Mouse (Mus musculus): ENCODE results near the gene Atg9a. TPM values are rescaled to one million over a fixed set of nuclear protein-coding genes. Genes with fewer than 3 reads are reported as not detected.
A peak's percentile ranks its signal among the peaks of the same experiment; 100 is the strongest.

Atg9a gene
- polyA plus RNA-seq, 1 experiment from 2014 or later: 48.8 TPM

GRCm38 (mm10) chr1:75229158-75229557, 37.2 kb upstream of the Atg9a start:
- 71% methylated on average over 4 of the region's 4 CpGs for WGBS
- Histone ChIP-seq H3K27me3 (replicated peaks; ENCODE audit: control insufficient read depth, insufficient read depth, low read length) (no peaks in the 10 kb centered on the region), H3K4me3 (replicated peaks; ENCODE audit: low read length) (no peak overlapping the region), H3K4me1 (replicated peaks; ENCODE audit: control insufficient read depth, insufficient read depth, low read length) (no peaks in the 10 kb centered on the region), H3K27ac (ENCODE audit: low read length) (no peak overlapping the region), H3K36me3 (ENCODE audit: control insufficient read depth, insufficient read depth) (no peaks in the 10 kb centered on the region), H3K4me2 (ENCODE audit: low read length) (no peak overlapping the region), H3K9me3 (ENCODE audit: control insufficient read depth, low read length) (no peaks in the 10 kb centered on the region), H3K9ac (replicated peaks; ENCODE audit: low read depth, low read length) (no peak overlapping the region)
- ATAC-seq: no peak

DNA sequence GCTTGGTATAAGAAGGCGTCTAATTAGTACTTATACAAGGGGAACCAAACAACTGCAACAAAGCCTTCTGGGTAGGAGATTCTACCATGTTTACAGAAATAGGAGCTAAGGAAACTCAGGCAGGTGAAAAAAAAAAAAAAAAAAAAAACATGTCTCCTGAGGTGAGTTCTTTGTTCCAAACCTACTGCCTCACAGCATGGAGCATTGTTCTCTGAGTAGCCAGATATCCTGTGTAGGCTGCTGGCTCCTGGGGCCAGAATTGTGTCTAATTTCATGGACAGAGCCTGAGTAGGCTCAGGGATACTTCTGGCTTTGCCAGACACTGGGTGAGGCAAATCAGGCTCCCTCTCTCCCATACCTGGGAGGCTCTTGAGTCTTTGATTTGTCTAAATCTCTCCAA, 35.7 kb upstream of the Atg9a start:
- 74% methylated on average over 1 of the region's 1 CpGs for WGBS

DNA sequence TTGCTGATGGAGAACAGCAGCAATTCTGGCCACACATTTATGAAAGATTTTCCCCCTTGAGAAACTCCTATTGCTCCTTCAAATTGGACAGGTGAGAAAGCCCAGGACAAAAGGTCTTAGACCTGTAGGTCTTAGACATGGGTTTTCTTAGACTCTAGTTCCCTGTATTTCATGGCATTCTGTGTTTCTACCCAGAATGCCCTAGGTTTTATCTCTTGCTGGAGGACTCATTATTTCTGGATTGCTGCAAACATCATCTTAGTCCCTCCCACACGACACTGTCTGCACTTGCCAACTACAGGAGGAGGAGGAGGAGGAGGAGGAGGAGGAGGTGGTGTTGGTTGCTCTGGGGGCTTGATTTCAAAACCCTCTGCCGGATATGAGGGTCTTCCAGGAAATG, 34.1 kb upstream of the Atg9a start:
- 65% methylated on average over 2 of the region's 2 CpGs for WGBS

More for the DNA sequence above, 35.7 kb upstream of the Atg9a start:
- Histone ChIP-seq H3K4me1 (replicated peaks; ENCODE audit: control insufficient read depth, insufficient read depth, low read length) (no peaks in the 10 kb centered on the region), H3K27ac (ENCODE audit: low read length) (no peak overlapping the region), H3K9me3 (ENCODE audit: control insufficient read depth, low read length) (no peaks in the 10 kb centered on the region), H3K9ac (replicated peaks; ENCODE audit: low read depth, low read length) (no peak overlapping the region), H3K36me3 (ENCODE audit: control insufficient read depth, insufficient read depth) (no peaks in the 10 kb centered on the region), H3K4me2 (ENCODE audit: low read length) (no peak overlapping the region), H3K4me3 (replicated peaks; ENCODE audit: low read length) (no peak overlapping the region), H3K27me3 (replicated peaks; ENCODE audit: control insufficient read depth, insufficient read depth, low read length) (0 out of 2 replicates have a peak, but pooled peaks cover 2% of the 10 kb centered on the region)
- no peak for ATAC-seq

GRCm38 (mm10) chr1:75225473-75225872, 33.5 kb upstream of the Atg9a start:
- Histone ChIP-seq H3K9me3 (ENCODE audit: control insufficient read depth, low read length) (no peaks in the 10 kb centered on the region), H3K36me3 (ENCODE audit: control insufficient read depth, insufficient read depth) (no peaks in the 10 kb centered on the region), H3K4me3 (replicated peaks; ENCODE audit: low read length) (no peak overlapping the region), H3K27me3 (replicated peaks; ENCODE audit: control insufficient read depth, insufficient read depth, low read length) (peaks cover 14% of the 10 kb centered on the region), H3K9ac (replicated peaks; ENCODE audit: low read depth, low read length) (no peak overlapping the region), H3K27ac (ENCODE audit: low read length) (no peak overlapping the region), H3K4me2 (ENCODE audit: low read length) (no peak overlapping the region), H3K4me1 (replicated peaks; ENCODE audit: control insufficient read depth, insufficient read depth, low read length) (no peaks in the 10 kb centered on the region)
- 49% methylated on average over 3 of the region's 3 CpGs for WGBS
- no peak for ATAC-seq

More for the DNA sequence above, 34.1 kb upstream of the Atg9a start:
- Histone ChIP-seq H3K4me2 (ENCODE audit: low read length) (no peak overlapping the region), H3K36me3 (ENCODE audit: control insufficient read depth, insufficient read depth) (no peaks in the 10 kb centered on the region), H3K9me3 (ENCODE audit: control insufficient read depth, low read length) (no peaks in the 10 kb centered on the region), H3K4me3 (replicated peaks; ENCODE audit: low read length) (no peak overlapping the region), H3K9ac (replicated peaks; ENCODE audit: low read depth, low read length) (no peak overlapping the region), H3K27me3 (replicated peaks; ENCODE audit: control insufficient read depth, insufficient read depth, low read length) (peaks cover 8% of the 10 kb centered on the region), H3K27ac (ENCODE audit: low read length) (no peak overlapping the region), H3K4me1 (replicated peaks; ENCODE audit: control insufficient read depth, insufficient read depth, low read length) (no peaks in the 10 kb centered on the region)
- ATAC-seq: no peak

DNA sequence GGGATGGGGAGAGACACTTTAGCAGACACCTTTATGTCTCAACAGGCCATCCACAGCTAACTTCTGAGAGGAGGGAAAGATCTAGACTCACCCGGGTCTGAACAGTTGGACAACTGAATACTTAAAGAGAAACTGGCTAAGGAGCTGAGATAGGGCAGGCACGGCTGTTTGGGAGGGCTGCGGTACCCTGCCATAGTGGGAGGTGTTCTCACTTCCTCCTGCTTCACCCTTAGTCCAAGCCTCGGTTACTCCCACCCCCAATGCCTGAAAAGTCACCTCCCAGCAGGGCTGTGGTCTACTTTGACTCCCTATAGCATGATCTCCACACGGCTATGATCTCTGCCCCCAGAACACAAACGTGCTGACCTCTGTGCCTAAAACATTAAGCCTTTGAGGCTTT, 31.5 kb upstream of the Atg9a start:
- no peak overlapping the region for H3K27ac ChIP-seq (ENCODE audit: low read length)
- 70% methylated on average over 6 of the region's 6 CpGs for WGBS

DNA sequence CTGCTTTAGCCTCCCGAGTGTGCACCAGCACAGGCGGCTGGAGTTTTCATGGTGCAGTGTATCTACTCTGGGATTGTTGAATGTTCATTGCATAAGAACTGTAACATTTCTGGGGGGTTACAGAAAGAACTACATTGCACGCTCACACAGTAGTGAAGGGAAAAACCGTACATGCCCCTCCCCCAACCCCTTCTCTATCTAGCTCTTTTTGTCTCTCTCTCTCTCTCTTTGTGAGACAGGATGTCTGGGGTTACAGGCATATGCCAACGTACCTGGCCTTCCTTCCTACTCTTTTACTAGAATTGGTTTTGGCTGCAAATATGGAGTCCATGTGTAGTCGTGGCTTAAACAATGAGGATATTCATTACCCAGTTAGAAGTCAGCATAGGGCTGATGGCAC, 30.9 kb upstream of the Atg9a start:
- Histone ChIP-seq H3K27ac (ENCODE audit: low read length) (no peak overlapping the region), H3K4me1 (replicated peaks; ENCODE audit: control insufficient read depth, insufficient read depth, low read length) (peaks cover 17% of the 10 kb centered on the region), H3K27me3 (replicated peaks; ENCODE audit: control insufficient read depth, insufficient read depth, low read length) (peaks cover 32% of the 10 kb centered on the region), H3K9ac (replicated peaks; ENCODE audit: low read depth, low read length) (no peak overlapping the region), H3K9me3 (ENCODE audit: control insufficient read depth, low read length) (no peaks in the 10 kb centered on the region), H3K36me3 (ENCODE audit: control insufficient read depth, insufficient read depth) (no peaks in the 10 kb centered on the region), H3K4me2 (ENCODE audit: low read length) (no peak overlapping the region), H3K4me3 (replicated peaks; ENCODE audit: low read length) (no peak overlapping the region)
- 81% methylated on average over 6 of the region's 6 CpGs for WGBS
- ATAC-seq: no peak

More for the DNA sequence above, 31.5 kb upstream of the Atg9a start:
- peaks cover 11% of the 10 kb centered on the region for H3K4me1 ChIP-seq (replicated peaks; ENCODE audit: control insufficient read depth, insufficient read depth, low read length)
- H3K27me3 ChIP-seq (replicated peaks; ENCODE audit: control insufficient read depth, insufficient read depth, low read length): peaks cover 29% of the 10 kb centered on the region
- ATAC-seq: no peak
- H3K4me3 ChIP-seq (replicated peaks; ENCODE audit: low read length): no peak overlapping the region
- H3K9me3 ChIP-seq (ENCODE audit: control insufficient read depth, low read length): no peaks in the 10 kb centered on the region
- H3K36me3 ChIP-seq (ENCODE audit: control insufficient read depth, insufficient read depth): no peaks in the 10 kb centered on the region
- H3K9ac ChIP-seq (replicated peaks; ENCODE audit: low read depth, low read length): no peak overlapping the region
- H3K4me2 ChIP-seq (ENCODE audit: low read length): no peak overlapping the region

- Histone ChIP-seq H3K4me3 (replicated peaks; ENCODE audit: low read length) (no peak overlapping the region), H3K9ac (replicated peaks; ENCODE audit: low read depth, low read length) (no peak overlapping the region), H3K27ac (ENCODE audit: low read length) (no peak overlapping the region), H3K4me2 (ENCODE audit: low read length) (no peak overlapping the region), H3K36me3 (ENCODE audit: control insufficient read depth, insufficient read depth) (no peaks in the 10 kb centered on the region), H3K27me3 (replicated peaks; ENCODE audit: control insufficient read depth, insufficient read depth, low read length) (peaks cover 32% of the 10 kb centered on the region), H3K4me1 (replicated peaks; ENCODE audit: control insufficient read depth, insufficient read depth, low read length) (peaks cover 18% of the 10 kb centered on the region), H3K9me3 (ENCODE audit: control insufficient read depth, low read length) (no peaks in the 10 kb centered on the region)
- WGBS: 73% methylated on average over 3 of the region's 3 CpGs
- no peak for ATAC-seq
Observed at GRCm38 (mm10) chr1:75221538-75221937, 29.5 kb upstream of the Atg9a start.

GRCm38 (mm10) chr1:75219531-75219930, 27.5 kb upstream of the Atg9a start, which contains the start of gene Tuba4a:
Gene Tuba4a (minus strand): TSS chr1:75219865.
- H3K9ac ChIP-seq (replicated peaks; ENCODE audit: low read depth, low read length): peak within 1 kb of the TSS; percentile 63
- H3K4me1 ChIP-seq (replicated peaks; ENCODE audit: control insufficient read depth, insufficient read depth, low read length): peaks cover 18% of the 10 kb centered on the region
- peak; percentile 50 for ATAC-seq
- WGBS: under 1% methylated on average over 34 of the region's 34 CpGs
- no peaks in the 10 kb centered on the region for H3K9me3 ChIP-seq (ENCODE audit: control insufficient read depth, low read length)
- 0 out of 2 replicates have a peak, but pooled peaks cover 2% of the 10 kb centered on the region for H3K36me3 ChIP-seq (ENCODE audit: control insufficient read depth, insufficient read depth)
- peak within 1 kb of the TSS; percentile 94 for H3K4me2 ChIP-seq (ENCODE audit: low read length)
- H3K27me3 ChIP-seq (replicated peaks; ENCODE audit: control insufficient read depth, insufficient read depth, low read length): peaks cover 32% of the 10 kb centered on the region
- peak within 1 kb of the TSS; percentile 56 for H3K4me3 ChIP-seq (replicated peaks; ENCODE audit: low read length)
- H3K27ac ChIP-seq (ENCODE audit: low read length): no peak within 1 kb of the TSS; the same call in 1 of the 2 replicates

GRCm38 (mm10) chr1:75219078-75219477, 27.1 kb upstream of the Atg9a start:
- Histone ChIP-seq H3K36me3 (ENCODE audit: control insufficient read depth, insufficient read depth) (0 out of 2 replicates have a peak, but pooled peaks cover 3% of the 10 kb centered on the region), H3K4me1 (replicated peaks; ENCODE audit: control insufficient read depth, insufficient read depth, low read length) (peaks cover 18% of the 10 kb centered on the region), H3K27me3 (replicated peaks; ENCODE audit: control insufficient read depth, insufficient read depth, low read length) (peaks cover 32% of the 10 kb centered on the region), H3K4me2 (ENCODE audit: low read length) (peak overlapping the region; percentile 94), H3K27ac (ENCODE audit: low read length) (no peak overlapping the region), H3K9me3 (ENCODE audit: control insufficient read depth, low read length) (no peaks in the 10 kb centered on the region), H3K4me3 (replicated peaks; ENCODE audit: low read length) (peak overlapping the region; percentile 56), H3K9ac (replicated peaks; ENCODE audit: low read depth, low read length) (peak overlapping the region; percentile 63)
- ATAC-seq: peak; percentile 89
- 0% methylated on average over 24 of the region's 24 CpGs for WGBS

All from forebrain, embryonic 16.5 days (tissue).